Mouse (Mus musculus) heart, embryonic 13.5 days (tissue): ENCODE measurements around the gene Tmem135. TPM values are rescaled to one million over a fixed set of nuclear protein-coding genes. Genes with fewer than 3 reads are reported as not detected.

Experiments used
- ATAC-seq: fragments of 200-750 bp; cut with Nextera tagmentation; 2 replicates; pipeline ENCODE4 v1.8.0; 2017; ENCODE audit warnings: moderate TSS enrichment; ENCODE audit not compliant: insufficient number of reproducible peaks, low FRiP score, low TSS enrichment; ENCODE audit errors: extremely low read depth
- H3K27ac ChIP-seq: fragments of 300-500 bp; sonication (generic); replicated peaks from 2 replicates; pipeline ENCODE4 v1.5.1; 2015; ENCODE audit warnings: moderate library complexity, mild to moderate bottlenecking, inconsistent platforms
- H3K27me3 ChIP-seq: fragments of 300-500 bp; sonication (generic); replicated peaks from 2 replicates; pipeline ENCODE4 v1.6.1; 2015; ENCODE audit warnings: mild to moderate bottlenecking, inconsistent platforms
- H3K36me3 ChIP-seq: fragments of 300-500 bp; sonication (generic); 2 replicates; pipeline ENCODE4 v1.6.1; 2015; ENCODE audit warnings: mild to moderate bottlenecking, inconsistent platforms
- H3K4me1 ChIP-seq: fragments of 300-500 bp; sonication (generic); 2 replicates; pipeline ENCODE4 v1.6.1; 2015; ENCODE audit warnings: inconsistent platforms
- H3K4me2 ChIP-seq: fragments of 300-500 bp; sonication (generic); 2 replicates; pipeline ENCODE4 v1.6.1; 2015; ENCODE audit warnings: inconsistent platforms, mild to moderate bottlenecking, moderate library complexity
- H3K4me3 ChIP-seq: fragments of 300-500 bp; sonication (generic); 2 replicates; pipeline ENCODE4 v1.5.1; 2015; ENCODE audit warnings: moderate library complexity, mild to moderate bottlenecking, inconsistent platforms
- H3K9ac ChIP-seq: fragments of 300-500 bp; sonication (generic); 2 replicates; pipeline ENCODE4 v1.6.1; 2015; ENCODE audit warnings: inconsistent platforms, mild to moderate bottlenecking, moderate library complexity
- H3K9me3 ChIP-seq: fragments of 300-500 bp; sonication (generic); 2 replicates; pipeline ENCODE4 v1.6.1; 2016; ENCODE audit warnings: inconsistent platforms
- WGBS: fragments of 180-500 bp; shearing (Covaris S2); methylation state at CpG from one replicate; pipeline ENCODE4 v1.1.7; 2015; ENCODE audit warnings: mixed read lengths; 5-methylcytosine and 5-hydroxymethylcytosine counted together
- polyA plus RNA-seq: library from polyadenylated mRNA; unstranded; fragments of >200 nt; fragmentation: Nextera tagmentation; extraction: Ambion mirVana; gene quantifications from 2 replicates; pipeline ENCODE4 v1.2.1, GENCODE M21; 2015

Tmem135 gene
- polyA plus RNA-seq, 1 experiment from 2014 or later = 21.7 TPM

DNA sequence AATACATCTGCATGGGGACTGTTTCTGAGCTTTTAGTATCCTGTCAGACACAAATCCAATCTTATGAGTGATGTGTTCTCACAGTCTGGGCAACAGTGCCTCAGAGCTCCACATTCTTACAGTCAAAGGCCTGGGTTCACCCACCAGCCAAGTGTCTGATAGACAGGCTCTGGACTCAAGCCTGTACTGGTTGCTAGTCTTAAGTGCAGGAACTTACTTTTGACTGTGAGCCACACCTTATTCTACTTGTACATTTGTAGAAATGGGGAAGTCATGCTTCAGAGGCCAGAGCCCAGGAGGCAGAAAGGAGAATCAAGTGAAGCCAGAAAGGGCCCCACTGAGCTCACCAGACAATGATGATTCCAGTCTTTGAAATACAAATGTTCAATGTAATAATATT lies 226.1 kb downstream of the Tmem135 start:
- Histone ChIP-seq H3K27ac (no peak overlapping the region), H3K4me3 (no peak overlapping the region), H3K4me1 (peaks cover 21% of the 10 kb centered on the region), H3K9me3 (no peaks in the 10 kb centered on the region), H3K27me3 (no peaks in the 10 kb centered on the region), H3K9ac (no peak overlapping the region), H3K36me3 (peaks cover 4% of the 10 kb centered on the region), H3K4me2 (no peak overlapping the region)
- ATAC-seq = no peak

GRCm38 (mm10) chr7:89174430-89174829 lies 229.6 kb downstream of the Tmem135 start:
- H3K4me2 ChIP-seq = no peak overlapping the region
- no peak overlapping the region for H3K4me3 ChIP-seq
- WGBS = 87% methylated on average over 4 of the region's 4 CpGs
- H3K4me1 ChIP-seq = peaks cover 5% of the 10 kb centered on the region; the same call in 1 of the 2 replicates
- H3K9me3 ChIP-seq = no peaks in the 10 kb centered on the region
- no peak overlapping the region for H3K27ac ChIP-seq
- H3K36me3 ChIP-seq = peaks cover 1% of the 10 kb centered on the region
- no peak overlapping the region for H3K9ac ChIP-seq
- no peak for ATAC-seq
- no peaks in the 10 kb centered on the region for H3K27me3 ChIP-seq

GRCm38 (mm10) chr7:89173018-89173417 lies 231.0 kb downstream of the Tmem135 start:
- Histone ChIP-seq H3K9ac (no peak overlapping the region), H3K4me2 (no peak overlapping the region), H3K27me3 (no peaks in the 10 kb centered on the region), H3K36me3 (no peaks in the 10 kb centered on the region), H3K27ac (no peak overlapping the region), H3K4me3 (no peak overlapping the region), H3K4me1 (peaks cover 4% of the 10 kb centered on the region; the same call in 1 of the 2 replicates), H3K9me3 (no peaks in the 10 kb centered on the region)
- 63% methylated on average over 1 of the region's 1 CpGs for WGBS
- ATAC-seq = no peak

DNA sequence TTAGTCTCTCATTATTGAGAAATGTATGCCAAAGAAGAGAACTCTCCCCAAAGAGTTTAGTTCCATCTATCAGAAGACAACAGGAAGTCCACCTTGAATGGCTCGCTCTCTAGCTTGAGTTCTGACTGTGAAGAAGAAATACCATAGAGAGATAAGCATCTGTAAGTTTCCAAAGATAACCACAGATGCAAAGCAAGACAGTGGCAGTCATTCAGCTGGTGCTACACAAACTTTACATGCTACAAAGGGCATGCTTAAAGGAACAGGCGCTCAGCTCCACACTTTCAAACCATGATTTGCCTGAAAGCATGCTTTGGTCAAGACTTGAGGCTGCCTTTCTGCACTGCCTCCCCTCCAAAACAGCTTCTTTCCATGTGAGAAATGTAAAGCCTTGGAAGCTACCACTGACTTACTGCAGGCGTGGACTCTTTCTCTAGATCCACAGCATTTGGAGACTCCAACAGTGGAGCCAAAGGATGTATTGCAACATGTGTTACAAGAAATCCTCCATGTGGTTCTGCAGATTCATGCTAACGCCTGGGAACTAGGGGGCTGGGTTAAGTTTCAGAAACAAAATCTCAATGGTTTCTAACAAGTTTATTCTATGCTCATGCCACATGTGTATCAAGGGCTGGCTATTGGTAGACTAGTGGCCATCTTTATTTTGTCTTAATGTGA lies 232.1 kb downstream of the Tmem135 start:
- 84% methylated on average over 4 of the region's 4 CpGs for WGBS
- Histone ChIP-seq H3K4me2 (no peak overlapping the region), H3K27me3 (no peaks in the 10 kb centered on the region), H3K36me3 (no peaks in the 10 kb centered on the region), H3K4me3 (no peak overlapping the region), H3K9me3 (no peaks in the 10 kb centered on the region), H3K9ac (no peak overlapping the region), H3K4me1 (no peaks in the 10 kb centered on the region), H3K27ac (no peak overlapping the region)
- no peak for ATAC-seq

DNA sequence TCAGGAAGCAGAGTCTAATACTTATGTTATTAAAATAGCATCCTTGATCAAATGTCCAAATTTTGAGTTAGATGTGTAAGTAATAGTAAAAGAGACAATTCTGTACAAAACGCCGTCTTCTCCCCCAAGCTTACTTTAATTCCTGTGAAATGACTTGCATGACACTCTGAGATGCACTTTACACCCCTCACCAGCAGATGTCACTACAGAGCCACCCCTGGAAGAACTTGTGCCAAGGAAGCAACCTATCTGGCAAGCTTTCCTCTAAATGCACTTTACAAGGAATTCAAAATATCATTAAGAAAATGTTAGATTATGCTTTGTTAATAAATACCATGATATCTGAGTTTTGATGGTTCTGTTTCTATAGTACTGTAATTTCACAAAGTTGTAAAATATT lies 235.4 kb downstream of the Tmem135 start:
- Histone ChIP-seq H3K9me3 (no peaks in the 10 kb centered on the region), H3K27ac (no peak overlapping the region), H3K4me1 (no peaks in the 10 kb centered on the region), H3K36me3 (no peaks in the 10 kb centered on the region), H3K4me2 (no peak overlapping the region), H3K9ac (no peak overlapping the region), H3K4me3 (no peak overlapping the region), H3K27me3 (no peaks in the 10 kb centered on the region)
- WGBS = 22% methylated on average over 2 of the region's 2 CpGs
- no peak for ATAC-seq

DNA sequence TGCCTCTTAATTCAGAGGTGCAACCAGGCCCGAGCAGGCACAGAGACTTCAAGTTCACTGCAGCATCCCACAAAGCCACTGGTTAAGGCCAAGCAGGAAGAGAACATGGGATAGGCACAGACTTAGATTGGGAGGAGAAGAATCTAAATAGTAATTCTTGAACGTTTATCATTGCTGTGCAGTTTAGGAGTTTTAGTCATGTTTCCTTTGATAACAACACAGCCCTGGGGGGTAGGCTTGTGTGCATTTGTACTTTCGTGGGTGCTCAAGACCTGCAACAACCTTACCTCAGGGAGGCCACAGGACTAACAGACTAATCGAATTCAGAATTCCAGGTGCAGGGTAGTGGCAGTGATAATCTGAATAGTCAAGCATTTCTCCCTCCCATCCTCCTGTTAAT lies 238.5 kb downstream of the Tmem135 start:
- H3K4me2 ChIP-seq = no peak overlapping the region
- no peaks in the 10 kb centered on the region for H3K4me1 ChIP-seq
- no peak overlapping the region for H3K4me3 ChIP-seq
- WGBS = 73% methylated on average over 4 of the region's 4 CpGs
- H3K27me3 ChIP-seq = no peaks in the 10 kb centered on the region
- no peak overlapping the region for H3K9ac ChIP-seq
- ATAC-seq = no peak
- no peaks in the 10 kb centered on the region for H3K36me3 ChIP-seq
- H3K27ac ChIP-seq = no peak overlapping the region
- H3K9me3 ChIP-seq = no peaks in the 10 kb centered on the region

DNA sequence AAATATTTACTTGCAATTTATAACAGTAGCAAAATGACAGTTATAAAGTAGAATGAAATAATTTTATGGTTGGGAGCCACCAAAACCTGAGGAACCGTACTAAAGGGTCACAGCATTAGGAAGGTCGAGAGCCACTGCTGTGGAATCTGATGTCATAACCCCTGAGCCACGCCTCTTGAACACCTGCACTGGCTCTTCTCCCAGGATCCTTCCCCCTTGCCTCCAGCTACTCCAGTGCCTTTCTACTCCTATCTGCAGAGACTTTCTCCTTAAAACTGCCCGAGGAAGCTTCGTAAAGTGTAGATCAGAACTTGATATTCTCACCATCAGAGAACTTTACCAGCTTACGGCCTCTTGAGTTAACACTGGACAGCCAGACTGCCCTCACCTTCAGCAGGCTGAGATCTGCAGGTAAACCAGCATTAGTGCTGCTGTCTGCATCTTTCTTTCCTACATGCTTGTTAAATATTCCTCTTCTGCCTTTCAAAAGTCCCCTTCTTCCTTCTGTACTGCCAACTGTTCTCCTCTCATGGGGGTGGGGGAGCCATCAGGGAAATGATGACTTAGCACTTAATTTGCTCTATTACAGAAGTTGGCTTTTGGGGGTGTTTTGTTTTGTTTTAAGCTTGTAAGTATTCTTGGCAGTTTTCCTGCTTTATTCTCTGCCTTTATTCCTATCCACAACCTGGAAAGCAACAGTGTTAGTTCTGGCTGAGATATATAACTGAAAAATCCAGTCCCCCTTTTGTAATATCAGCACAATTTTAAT lies 242.2 kb downstream of the Tmem135 start:
- Histone ChIP-seq H3K9me3 (no peaks in the 10 kb centered on the region), H3K27ac (no peak overlapping the region), H3K9ac (no peak overlapping the region), H3K4me2 (no peak overlapping the region), H3K27me3 (no peaks in the 10 kb centered on the region), H3K36me3 (peaks cover 13% of the 10 kb centered on the region), H3K4me3 (no peak overlapping the region), H3K4me1 (peaks cover 12% of the 10 kb centered on the region)
- WGBS = 75% methylated on average over 6 of the region's 6 CpGs
- ATAC-seq = no peak

- H3K9ac ChIP-seq = no peak overlapping the region
- peaks cover 27% of the 10 kb centered on the region for H3K4me1 ChIP-seq
- H3K4me2 ChIP-seq = no peak overlapping the region
- 57% methylated on average over 8 of the region's 8 CpGs for WGBS
- H3K9me3 ChIP-seq = no peaks in the 10 kb centered on the region
- ATAC-seq = no peak
- peak overlapping the region; percentile 53 for H3K27ac ChIP-seq
- H3K36me3 ChIP-seq = peaks cover 28% of the 10 kb centered on the region
- H3K27me3 ChIP-seq = no peaks in the 10 kb centered on the region
- no peak overlapping the region for H3K4me3 ChIP-seq
These were observed 246.7 kb downstream of the Tmem135 start for GRCm38 (mm10) chr7:89157356-89157755.

DNA sequence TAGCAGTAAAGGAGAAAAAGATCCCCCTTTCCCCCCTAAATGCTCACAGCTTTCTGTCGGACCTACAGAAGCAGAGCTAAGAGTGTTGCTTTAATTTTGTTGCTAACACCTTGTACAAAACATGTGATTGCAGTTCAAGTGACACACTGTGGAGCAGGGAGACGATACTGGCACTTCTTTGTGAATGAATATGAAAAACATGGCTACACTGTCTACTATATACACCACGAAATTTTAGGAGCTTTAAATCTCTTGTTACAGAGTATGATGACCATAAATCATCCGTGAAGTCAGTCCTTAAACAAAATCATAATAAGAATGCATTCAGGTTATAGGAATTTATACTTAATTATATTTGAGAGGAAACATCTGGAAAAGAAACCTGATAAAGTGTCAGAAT lies 247.4 kb downstream of the Tmem135 start:
- Histone ChIP-seq H3K4me3 (no peak overlapping the region), H3K36me3 (peaks cover 31% of the 10 kb centered on the region), H3K9me3 (no peaks in the 10 kb centered on the region), H3K27me3 (no peaks in the 10 kb centered on the region), H3K9ac (no peak overlapping the region), H3K4me2 (no peak overlapping the region), H3K27ac (peak overlapping the region; percentile 55; the same call in 1 of the 2 replicates), H3K4me1 (peaks cover 27% of the 10 kb centered on the region)
- ATAC-seq = no peak
- 68% methylated on average over 4 of the region's 4 CpGs for WGBS

GRCm38 (mm10) chr7:89155741-89156140 lies 248.3 kb downstream of the Tmem135 start:
- no peak overlapping the region for H3K9ac ChIP-seq
- H3K36me3 ChIP-seq = peaks cover 37% of the 10 kb centered on the region
- no peak overlapping the region for H3K4me3 ChIP-seq
- no peaks in the 10 kb centered on the region for H3K9me3 ChIP-seq
- H3K27ac ChIP-seq = peak overlapping the region; percentile 55
- peak overlapping the region; percentile 37 for H3K4me2 ChIP-seq
- no peak for ATAC-seq
- H3K27me3 ChIP-seq = no peaks in the 10 kb centered on the region
- 55% methylated on average over 7 of the region's 7 CpGs for WGBS
- peaks cover 27% of the 10 kb centered on the region for H3K4me1 ChIP-seq

DNA sequence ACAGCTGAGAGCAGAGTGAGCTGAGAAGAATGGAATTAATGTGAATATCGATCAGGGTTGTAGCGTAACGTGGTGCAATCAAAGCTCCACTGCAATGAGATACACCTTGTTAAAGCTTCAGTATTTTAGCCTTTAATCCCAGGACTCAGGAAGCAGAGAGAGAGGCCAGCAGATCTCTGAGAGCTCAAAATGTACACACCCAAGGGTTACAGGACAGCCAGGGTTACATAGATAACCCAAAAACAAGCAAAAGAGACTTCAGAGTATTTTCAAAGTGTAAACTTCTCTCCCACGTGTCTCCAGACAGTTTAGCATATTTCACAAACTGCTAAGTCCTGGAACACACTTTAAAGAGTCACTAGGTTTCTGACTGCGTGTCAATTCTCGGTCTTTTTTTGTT lies 248.8 kb downstream of the Tmem135 start:
- no peaks in the 10 kb centered on the region for H3K9me3 ChIP-seq
- no peak for ATAC-seq
- peaks cover 37% of the 10 kb centered on the region for H3K36me3 ChIP-seq
- H3K9ac ChIP-seq = no peak overlapping the region
- WGBS = 68% methylated on average over 6 of the region's 6 CpGs
- peaks cover 27% of the 10 kb centered on the region for H3K4me1 ChIP-seq
- H3K4me2 ChIP-seq = peak overlapping the region; percentile 37
- H3K27ac ChIP-seq = peak overlapping the region; percentile 55
- no peaks in the 10 kb centered on the region for H3K27me3 ChIP-seq
- no peak overlapping the region for H3K4me3 ChIP-seq

DNA sequence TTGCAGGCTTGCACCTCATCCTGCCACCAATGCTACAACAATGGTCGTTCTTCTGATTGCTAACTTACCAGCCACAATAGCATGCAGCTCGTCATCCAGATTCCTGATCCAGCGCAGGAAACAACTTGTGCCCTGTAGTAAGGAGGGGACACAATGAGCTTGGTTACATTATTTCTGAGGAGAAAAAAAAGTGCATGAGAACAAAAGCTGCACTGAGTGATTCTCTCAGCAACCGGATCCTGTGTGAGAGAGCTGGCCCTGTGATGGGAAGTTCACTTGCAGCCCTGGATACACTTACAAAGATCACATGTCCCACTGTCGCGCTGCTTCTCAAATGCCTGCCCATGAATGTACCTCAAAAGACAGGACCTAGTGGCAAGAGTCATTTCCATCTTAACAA lies 252.7 kb downstream of the Tmem135 start:
- H3K27ac ChIP-seq = peak overlapping the region; percentile 28; the same call in 1 of the 2 replicates
- H3K27me3 ChIP-seq = no peaks in the 10 kb centered on the region
- H3K4me1 ChIP-seq = peaks cover 13% of the 10 kb centered on the region
- H3K36me3 ChIP-seq = peaks cover 37% of the 10 kb centered on the region
- no peak for ATAC-seq
- H3K4me2 ChIP-seq = no peak overlapping the region
- WGBS = 73% methylated on average over 6 of the region's 6 CpGs
- H3K9ac ChIP-seq = no peak overlapping the region
- H3K4me3 ChIP-seq = no peak overlapping the region
- no peaks in the 10 kb centered on the region for H3K9me3 ChIP-seq
